Mouse (Mus musculus): ENCODE measurements around the gene Dnmt1. TPM values are rescaled to one million over a fixed set of nuclear protein-coding genes. Genes with fewer than 3 reads are reported as not detected.
A peak's percentile ranks its signal among the peaks of the same experiment; 100 is the strongest.

Gene Dnmt1
- polyA plus RNA-seq, 3 experiments from 2014 or later = 41.0 to 78.9 (median 43.9) TPM

- no peak for ATAC-seq
Observed at GRCm38 (mm10) chr9:20976961-20977689, 17.4 kb upstream of the Dnmt1 start.

- ATAC-seq = peak; percentile 75
Observed at GRCm38 (mm10) chr9:20976216-20976960, 16.7 kb upstream of the Dnmt1 start, which contains the start of gene S1pr2. TSS of gene S1pr2 (minus strand) at chr9:20976781.

DNA sequence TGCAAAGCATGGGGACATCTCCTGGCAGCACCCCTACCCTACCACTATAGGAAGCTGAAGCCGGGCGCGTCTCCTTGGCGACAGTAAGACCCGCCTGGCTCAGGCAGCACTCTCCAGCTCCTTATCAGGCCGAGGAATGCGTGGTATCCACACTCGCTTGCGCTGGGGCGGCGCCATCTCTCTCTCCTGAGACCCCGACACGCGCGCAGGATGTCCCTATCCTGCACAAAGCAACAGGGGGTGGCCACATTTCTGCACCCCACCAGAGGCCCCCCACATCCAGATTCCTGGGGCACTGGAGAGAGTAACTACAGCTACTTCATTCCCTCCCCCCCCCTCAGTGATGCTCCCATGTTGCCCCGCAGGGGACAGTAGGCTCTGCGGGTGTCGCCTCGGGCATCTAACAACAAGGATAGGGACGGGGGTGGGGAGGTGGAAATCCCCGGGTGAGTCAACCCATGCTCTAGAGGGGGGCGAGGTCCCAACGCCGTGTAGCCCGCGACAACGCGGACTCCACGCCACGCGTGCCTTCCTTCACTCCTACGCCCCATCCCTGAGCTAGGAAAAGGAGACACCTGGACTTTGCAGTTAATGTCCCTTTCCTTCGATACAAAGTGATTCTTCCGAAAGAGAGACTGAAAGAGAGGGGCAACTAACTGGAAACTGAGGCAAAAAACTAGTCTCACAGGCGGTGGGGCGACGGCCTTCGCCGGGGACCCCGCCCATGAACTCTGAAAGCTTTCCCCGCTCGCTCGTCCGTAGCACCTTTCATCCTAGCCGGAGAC, 15.9 kb upstream of the Dnmt1 start:
- ATAC-seq = peak; percentile 53

GRCm38 (mm10) chr9:20973682-20974075, 14.0 kb upstream of the Dnmt1 start:
- ATAC-seq = no peak

DNA sequence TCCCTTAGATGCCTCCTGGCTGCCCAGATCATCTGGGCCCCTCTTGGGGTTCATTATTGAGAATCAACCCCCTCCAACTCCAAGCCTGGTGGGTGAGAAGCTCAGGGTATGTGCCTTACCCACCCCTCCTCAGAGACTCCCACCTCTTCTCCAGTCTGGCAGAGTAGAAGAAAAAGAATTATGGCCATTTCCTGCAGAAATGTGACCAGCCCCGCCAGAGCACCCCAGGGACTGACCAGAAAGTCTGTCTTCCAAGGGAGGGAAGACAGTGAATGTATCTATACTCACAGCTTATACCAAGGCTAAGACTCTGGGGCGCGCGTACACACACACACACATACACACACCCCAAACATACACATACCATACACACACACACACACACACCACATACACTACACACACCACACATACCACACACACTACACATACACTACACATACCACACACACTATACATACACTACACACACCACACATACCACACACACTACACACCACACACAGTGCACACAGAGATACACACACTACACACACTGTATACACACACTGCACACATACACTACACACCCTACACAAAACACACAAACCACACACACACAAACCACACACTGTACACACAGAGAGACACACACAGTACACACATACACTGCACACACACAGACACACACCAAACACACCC, 13.5 kb upstream of the Dnmt1 start:
- ATAC-seq = no peak

GRCm38 (mm10) chr9:20972141-20972992, 12.7 kb upstream of the Dnmt1 start:
- ATAC-seq = no peak

DNA sequence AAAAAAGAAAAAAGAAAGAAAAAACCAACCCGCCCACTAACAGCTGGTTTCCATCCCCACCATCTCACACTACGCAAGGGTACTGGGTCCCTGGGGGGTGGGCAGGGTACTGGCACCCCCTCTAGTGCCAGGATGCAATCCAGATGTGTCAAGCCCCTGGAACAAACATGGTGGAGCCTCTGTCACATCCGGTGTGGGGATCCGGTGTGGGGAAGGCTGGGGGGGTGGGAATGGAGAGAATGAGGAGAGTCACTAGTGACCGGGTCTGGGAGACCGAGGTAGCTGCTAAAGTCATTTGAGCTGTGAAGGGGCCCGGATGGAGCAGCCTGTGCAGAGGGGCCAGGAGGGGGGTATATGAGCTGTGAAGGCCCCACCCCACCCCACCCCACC, 12.1 kb upstream of the Dnmt1 start:
- ATAC-seq = no peak

DNA sequence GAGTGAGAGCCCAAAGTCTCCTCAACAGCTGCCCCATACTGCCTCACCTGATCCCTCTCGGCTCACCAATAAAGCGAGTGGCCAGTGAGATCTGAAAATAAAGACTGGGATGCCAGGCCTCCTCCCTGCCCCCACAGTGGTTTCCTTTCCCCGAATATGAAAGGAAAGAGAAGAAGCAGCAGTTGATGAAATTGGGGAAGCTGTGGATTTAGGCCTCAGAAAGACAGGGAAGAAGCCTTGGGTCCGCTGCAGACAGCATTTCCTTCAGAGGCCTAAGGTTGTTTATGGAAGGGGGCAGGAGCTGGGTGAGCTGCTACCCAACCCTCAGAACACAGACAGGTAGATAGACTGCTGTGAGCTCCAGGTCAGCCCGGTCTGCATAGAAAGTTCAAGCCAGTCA, 7.1 kb upstream of the Dnmt1 start:
- no peak for ATAC-seq

- no peak for ATAC-seq
Observed at GRCm38 (mm10) chr9:20966008-20966407, 6.3 kb upstream of the Dnmt1 start.

- no peak for ATAC-seq
Observed at GRCm38 (mm10) chr9:20965606-20966005, 5.9 kb upstream of the Dnmt1 start.

DNA sequence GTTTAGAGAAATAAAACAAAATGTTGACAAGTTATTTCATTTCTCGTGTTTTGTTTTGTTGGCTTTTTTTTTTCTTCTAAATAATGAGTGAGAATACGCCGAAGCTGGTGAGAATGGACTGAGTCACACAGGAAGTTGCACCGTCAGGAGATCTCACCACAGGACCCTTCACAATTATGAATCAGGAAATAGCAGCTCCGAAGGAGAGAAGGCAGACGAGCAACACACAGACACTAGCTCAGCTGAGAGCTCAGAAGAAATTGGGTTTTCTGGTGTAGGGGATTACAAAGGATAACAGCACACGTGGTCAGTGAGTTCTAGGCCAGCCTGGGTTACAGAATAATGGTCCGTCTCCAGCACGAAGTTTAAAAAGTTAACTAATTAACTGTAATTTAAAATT, 1.9 kb upstream of the Dnmt1 start:
- peak; percentile 92 for ATAC-seq

- ATAC-seq = no peak
Observed at GRCm38 (mm10) chr9:20956989-20957388, 2.7 kb downstream of the Dnmt1 start.

- peak; percentile 93 for ATAC-seq
Observed at GRCm38 (mm10) chr9:20952520-20953227, 7.0 kb downstream of the Dnmt1 start.

DNA sequence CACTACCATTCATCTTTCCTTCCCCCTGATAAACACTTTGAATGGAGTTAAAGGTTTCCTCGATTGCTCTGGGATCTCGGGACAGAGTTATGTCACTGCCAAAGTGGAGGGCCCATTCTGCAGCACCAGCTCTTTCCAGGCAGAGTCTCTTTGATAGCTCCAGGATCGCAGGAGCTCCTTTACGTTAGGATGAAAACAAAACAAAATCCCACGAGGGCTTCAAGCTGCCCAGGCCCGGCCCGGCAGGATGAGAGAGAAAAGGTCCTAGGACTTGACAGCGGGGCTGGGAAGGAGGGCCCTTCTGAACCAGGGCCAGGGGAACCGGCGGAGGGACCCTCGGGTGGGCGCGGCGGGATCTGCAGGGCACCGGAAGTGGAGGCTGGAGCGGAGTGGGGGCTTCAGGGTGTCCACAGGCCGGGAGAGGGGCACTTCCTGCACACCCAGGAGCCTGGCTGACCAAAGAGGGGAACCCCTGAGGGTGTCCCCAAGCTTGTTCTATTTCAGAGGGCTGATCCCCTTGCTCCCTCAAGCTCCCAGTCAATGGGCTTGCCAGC, 7.6 kb downstream of the Dnmt1 start:
- ATAC-seq = no peak

DNA sequence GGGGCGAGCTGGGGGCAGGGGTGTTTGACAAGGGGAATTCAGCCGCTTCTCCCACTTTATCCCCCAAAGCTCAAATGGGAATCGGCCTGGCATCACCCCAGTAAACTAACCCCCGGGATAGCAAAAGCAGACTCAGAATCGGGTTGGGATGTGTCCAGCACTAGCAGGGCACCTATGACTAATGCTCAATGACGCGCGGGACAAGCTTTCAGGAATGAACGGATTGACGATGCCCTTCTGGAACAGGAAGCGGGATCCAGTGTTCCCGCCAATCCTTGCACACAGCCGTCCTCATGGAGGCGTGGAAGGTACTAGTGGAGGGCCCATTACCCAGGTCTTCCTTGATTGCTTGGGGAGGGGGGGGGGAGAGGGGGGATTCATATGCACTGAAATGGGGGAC, 8.2 kb downstream of the Dnmt1 start:
- no peak for ATAC-seq

GRCm38 (mm10) chr9:20950419-20950818, 9.3 kb downstream of the Dnmt1 start:
- ATAC-seq = no peak

- no peak for ATAC-seq
Observed at GRCm38 (mm10) chr9:20946066-20946880, 13.4 kb downstream of the Dnmt1 start.

DNA sequence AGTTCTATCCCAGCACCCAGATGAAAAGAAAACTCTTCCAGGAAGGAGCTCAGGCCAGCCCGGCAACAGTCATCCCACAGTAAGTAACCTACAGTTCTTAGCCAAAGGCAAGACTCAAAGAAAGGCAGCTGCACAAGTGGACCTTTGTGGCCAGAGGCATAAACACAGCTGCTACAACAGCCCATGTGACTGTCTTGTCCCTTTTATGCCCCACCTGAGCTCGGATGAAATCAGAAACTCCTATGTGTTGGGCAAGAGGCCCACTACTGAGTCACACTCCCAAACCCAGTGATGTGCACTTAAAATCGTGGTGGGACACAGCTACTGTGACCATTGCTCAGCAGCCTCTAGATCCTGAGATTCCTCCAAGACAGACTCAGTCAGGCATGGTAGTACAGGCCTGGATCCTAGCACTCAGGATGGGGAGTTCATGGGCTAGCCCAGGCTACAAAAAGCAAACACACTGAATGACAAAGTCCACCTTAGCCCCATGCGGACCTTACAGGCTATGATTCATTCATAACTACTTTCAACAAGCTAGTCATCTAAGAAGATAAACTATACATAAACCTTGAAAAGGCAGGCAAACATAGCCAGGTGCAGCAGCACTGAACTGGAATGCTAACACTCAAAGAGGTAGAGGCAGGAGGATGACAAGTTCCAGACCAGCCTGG, 14.9 kb downstream of the Dnmt1 start:
- ATAC-seq = no peak

DNA sequence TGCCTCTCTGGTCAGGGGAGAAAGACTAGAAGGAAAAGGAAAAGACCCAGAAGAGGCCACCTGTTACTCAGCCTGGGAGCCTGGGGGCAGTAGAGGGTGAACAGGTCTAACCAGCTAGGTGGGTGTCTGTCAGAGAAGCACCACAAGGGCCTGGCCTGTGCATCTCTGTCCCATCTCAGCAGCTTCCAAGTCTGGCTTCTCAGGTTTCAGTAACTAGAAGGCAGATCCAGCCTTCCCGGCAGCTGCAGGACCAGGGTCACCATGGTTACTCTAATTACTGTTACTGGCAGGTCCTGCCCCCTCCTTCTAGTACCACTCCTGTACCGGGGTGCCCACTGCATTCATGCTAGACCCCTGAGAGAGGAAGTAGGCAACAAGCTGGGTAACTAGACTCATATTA, 15.8 kb downstream of the Dnmt1 start:
- ATAC-seq = no peak
